Mouse (Mus musculus) heart, embryonic 10.5 days (tissue): ENCODE measurements around the gene Mta2. TPM values are rescaled to one million over a fixed set of nuclear protein-coding genes. Genes with fewer than 3 reads are reported as not detected.
"Not testable (repeated sequence)": the region's sequence is repeated elsewhere in the genome, so short reads cannot be mapped to it uniquely, and the experiment has no call there.

Experiments used
- DNase-seq: peaks from one replicate; pipeline ENCODE4 v3.0.0-alpha.2; 2017; ENCODE audit warnings: low spot score
- H3K27ac ChIP-seq: fragments of 300-500 bp; sonication (generic); 2 replicates; pipeline ENCODE4 v1.5.1; 2016; ENCODE audit warnings: mild to moderate bottlenecking
- H3K27me3 ChIP-seq: fragments of 300-500 bp; sonication (generic); 2 replicates; pipeline ENCODE4 v1.6.1; 2016; ENCODE audit warnings: mild to moderate bottlenecking; ENCODE audit not compliant: poor library complexity, insufficient read depth, severe bottlenecking
- H3K36me3 ChIP-seq: fragments of 300-500 bp; sonication (generic); 2 replicates; pipeline ENCODE4 v1.6.1; 2016; ENCODE audit warnings: mild to moderate bottlenecking, moderate library complexity
- H3K4me1 ChIP-seq: fragments of 300-500 bp; sonication (generic); 2 replicates; pipeline ENCODE4 v1.6.1; 2016; ENCODE audit warnings: mild to moderate bottlenecking
- H3K4me3 ChIP-seq: fragments of 300-500 bp; sonication (generic); 2 replicates; pipeline ENCODE4 v1.5.1; 2016; ENCODE audit warnings: mild to moderate bottlenecking, moderate library complexity
- H3K9me3 ChIP-seq: fragments of 300-500 bp; sonication (generic); 2 replicates; pipeline ENCODE4 v1.6.1; 2016; ENCODE audit warnings: mild to moderate bottlenecking, moderate library complexity
- WGBS: fragments of 180-500 bp; shearing (Covaris S2); methylation state at CpG from one replicate; pipeline ENCODE4 v1.1.7; 2016; 5-methylcytosine and 5-hydroxymethylcytosine counted together
- polyA plus RNA-seq: library from polyadenylated mRNA; unstranded; fragments of >200 nt; fragmentation: Nextera tagmentation; extraction: Ambion mirVana; gene quantifications from 2 replicates; pipeline ENCODE4 v1.2.1, GENCODE M21; 2016

The Mta2 gene
- polyA plus RNA-seq, 1 experiment from 2014 or later: 140 TPM

GRCm38 (mm10) chr19:8962256-8962655, 20.6 kb downstream of the Mta2 start:
- DNase-seq: no peak
- no peaks in the 10 kb centered on the region for H3K9me3 ChIP-seq
- H3K27me3 ChIP-seq: no peaks in the 10 kb centered on the region
- H3K27ac ChIP-seq: no peak overlapping the region
- H3K4me3 ChIP-seq: no peak overlapping the region
- peaks cover 83% of the 10 kb centered on the region for H3K36me3 ChIP-seq
- H3K4me1 ChIP-seq: peaks cover 13% of the 10 kb centered on the region
- 85% methylated on average over 2 of the region's 2 CpGs for whole genome bisulfite sequencing

DNA sequence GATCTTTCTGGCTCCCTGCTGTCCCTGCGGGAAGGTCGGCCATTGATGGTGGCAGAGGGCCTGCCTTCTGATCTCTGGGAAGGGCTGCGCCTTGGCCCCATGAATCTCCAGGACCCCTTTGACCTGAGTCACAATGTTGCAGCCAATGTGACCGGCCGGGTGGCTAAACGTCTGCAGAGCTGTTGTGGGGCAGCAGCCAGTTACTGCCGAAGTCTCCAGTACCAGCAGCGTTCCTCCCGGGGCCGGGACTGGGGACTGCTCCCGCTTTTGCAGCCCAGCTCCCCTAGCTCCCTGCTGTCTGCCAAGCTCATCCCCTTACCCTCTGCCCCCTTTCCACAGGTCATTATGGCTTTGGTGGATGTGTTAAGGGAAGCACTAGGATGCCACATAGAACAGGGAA, 23.4 kb downstream of the Mta2 start:
- Histone ChIP-seq H3K4me1 (peaks cover 19% of the 10 kb centered on the region), H3K9me3 (no peaks in the 10 kb centered on the region), H3K4me3 (no peak overlapping the region; the same call in 1 of the 2 replicates), H3K27ac (no peak overlapping the region), H3K36me3 (peaks cover 76% of the 10 kb centered on the region), H3K27me3 (no peaks in the 10 kb centered on the region)
- 84% methylated on average over 11 of the region's 11 CpGs for WGBS
- no peak for DNase-seq

- Histone ChIP-seq H3K4me3 (peak overlapping the region; percentile 89), H3K9me3 (no peaks in the 10 kb centered on the region), H3K27me3 (no peaks in the 10 kb centered on the region), H3K36me3 (peaks cover 76% of the 10 kb centered on the region), H3K27ac (peak overlapping the region; percentile 92), H3K4me1 (peaks cover 19% of the 10 kb centered on the region)
- DNase-seq: no peak
- 71% methylated on average over 8 of the region's 8 CpGs for WGBS
These were observed 24.1 kb downstream of the Mta2 start for GRCm38 (mm10) chr19:8965771-8966170.

DNA sequence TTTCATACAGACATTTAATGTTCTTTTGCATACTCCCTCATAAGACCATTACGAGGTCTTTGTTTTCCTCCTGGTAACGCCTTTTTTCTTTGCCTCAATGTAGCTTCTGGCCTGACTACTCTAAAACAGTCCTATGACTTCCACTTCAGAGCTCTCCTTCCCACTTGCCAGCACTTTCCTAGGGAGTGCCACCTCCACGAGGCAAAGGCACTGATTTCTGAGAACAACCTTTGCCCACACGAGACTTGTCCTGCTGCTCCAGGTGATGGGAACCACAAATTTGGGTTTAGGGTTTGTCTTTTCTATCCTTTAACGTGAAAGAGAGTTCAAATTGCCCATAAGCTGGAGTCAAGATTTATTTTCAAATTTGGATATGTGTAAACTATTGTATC, 24.5 kb downstream of the Mta2 start:
- no peaks in the 10 kb centered on the region for H3K9me3 ChIP-seq
- 40% methylated on average over 5 of the region's 5 CpGs for WGBS

DNA sequence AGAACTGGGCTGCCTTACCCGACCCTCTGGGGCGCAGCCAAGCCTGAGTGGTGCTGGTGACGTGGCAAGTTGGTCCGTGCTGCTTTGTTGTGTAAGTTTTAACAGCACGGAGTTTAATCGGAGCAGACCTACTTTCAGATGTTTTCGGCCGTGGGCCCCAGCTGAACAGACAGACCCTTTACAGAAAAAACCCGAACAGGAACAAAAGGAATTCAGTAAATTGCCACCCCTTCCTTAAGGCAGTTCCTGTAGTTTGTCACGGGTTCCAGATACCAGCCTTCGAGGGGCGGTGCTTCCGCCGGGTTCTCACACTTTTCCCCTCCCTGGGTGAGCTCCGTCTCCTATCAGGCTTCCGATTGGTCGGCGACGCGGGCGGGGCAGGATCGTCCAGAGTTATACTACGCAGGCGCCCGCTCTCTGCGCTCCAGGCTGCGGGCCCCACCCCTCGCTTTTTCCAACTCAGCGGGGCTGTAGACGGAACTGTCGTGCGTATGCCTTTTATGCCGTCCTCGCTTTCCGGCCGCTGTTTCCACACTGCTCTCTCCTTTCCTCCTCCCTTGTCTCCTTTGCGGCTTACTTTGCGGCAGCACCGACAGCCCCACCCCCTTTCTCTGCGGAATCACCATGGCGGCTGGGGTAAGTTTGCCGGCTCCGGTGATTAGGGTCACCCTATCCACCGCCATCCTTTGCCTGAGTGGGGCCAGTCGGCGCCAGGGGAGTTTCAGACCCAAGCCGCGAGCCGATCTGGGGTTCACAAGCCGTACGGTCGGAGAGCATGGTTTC, 25.1 kb downstream of the Mta2 start, which contains the start of gene Eef1g:
Gene Eef1g (plus strand): TSS at position 452 of the 783 bp plus-strand sequence.
- under 1% methylated on average over 52 of the region's 52 CpGs for WGBS
- H3K4me3 ChIP-seq: peak within 1 kb of the TSS; percentile 89

More for the DNA sequence above, 24.5 kb downstream of the Mta2 start:
- Histone ChIP-seq H3K27me3 (no peaks in the 10 kb centered on the region), H3K27ac (peak overlapping the region; percentile 92), H3K36me3 (peaks cover 76% of the 10 kb centered on the region), H3K4me3 (peak overlapping the region; percentile 89), H3K4me1 (peaks cover 19% of the 10 kb centered on the region)
- DNase-seq: no peak

DNA sequence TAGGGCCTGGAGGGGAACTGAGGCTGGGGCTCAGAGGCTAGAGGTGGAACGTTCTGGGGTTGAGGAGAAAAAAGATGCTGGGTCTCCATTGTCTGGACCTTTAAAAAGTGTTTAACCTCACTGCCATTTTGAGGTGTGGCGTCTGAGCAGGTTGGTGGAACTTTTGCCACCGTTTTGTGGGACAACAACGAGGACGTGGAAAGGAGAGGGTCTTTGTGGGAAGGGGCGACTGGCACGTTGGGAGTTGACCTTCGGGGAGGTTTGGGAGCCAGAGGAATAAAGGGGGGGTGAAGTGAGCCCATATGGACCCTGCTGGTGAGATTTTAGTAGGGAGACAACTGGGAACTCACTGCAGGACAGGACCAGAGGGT, 25.7 kb downstream of the Mta2 start:
- Histone ChIP-seq H3K36me3 (peaks cover 76% of the 10 kb centered on the region), H3K9me3 (no peaks in the 10 kb centered on the region), H3K27ac (peak overlapping the region; percentile 92), H3K4me3 (peak overlapping the region; percentile 89), H3K27me3 (no peaks in the 10 kb centered on the region), H3K4me1 (peaks cover 19% of the 10 kb centered on the region)
- no peak for DNase-seq
- WGBS: 2% methylated on average over 8 of the region's 8 CpGs

More for the DNA sequence above, 25.1 kb downstream of the Mta2 start, which contains the start of gene Eef1g:
- Histone ChIP-seq H3K4me1 (peaks cover 19% of the 10 kb centered on the region), H3K9me3 (no peaks in the 10 kb centered on the region), H3K27ac (peak within 1 kb of the TSS; percentile 92), H3K36me3 (peaks cover 76% of the 10 kb centered on the region), H3K27me3 (no peaks in the 10 kb centered on the region)
- DNase-seq: peak; percentile 100

DNA sequence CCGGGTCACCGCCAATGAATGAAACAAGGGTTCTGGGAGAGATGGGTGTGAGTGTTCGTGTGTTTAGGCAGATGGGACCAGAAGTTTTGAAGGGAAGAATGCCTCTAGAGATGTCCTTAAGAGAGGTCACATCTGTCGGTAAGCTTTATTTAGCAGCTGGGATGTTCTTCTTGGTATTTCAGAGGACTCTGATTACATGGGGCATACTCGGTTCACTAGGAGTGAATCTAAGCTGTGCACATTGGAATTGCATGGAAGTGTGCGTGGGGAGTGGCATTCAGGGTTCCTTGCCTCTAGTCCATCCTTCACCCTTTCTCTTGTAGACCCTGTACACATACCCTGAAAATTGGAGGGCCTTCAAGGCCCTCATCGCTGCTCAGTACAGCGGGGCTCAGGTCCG, 26.2 kb downstream of the Mta2 start:
- Histone ChIP-seq H3K4me3 (peak overlapping the region; percentile 89), H3K36me3 (peaks cover 76% of the 10 kb centered on the region), H3K27me3 (no peaks in the 10 kb centered on the region), H3K27ac (peak overlapping the region; percentile 92), H3K4me1 (peaks cover 19% of the 10 kb centered on the region), H3K9me3 (no peaks in the 10 kb centered on the region)
- no peak for DNase-seq
- 6% methylated on average over 9 of the region's 9 CpGs for WGBS

GRCm38 (mm10) chr19:8972491-8972890, 30.8 kb downstream of the Mta2 start:
- H3K9me3 ChIP-seq, H3K27me3 ChIP-seq, H3K27ac ChIP-seq, H3K4me1 ChIP-seq, DNase-seq, H3K4me3 ChIP-seq: not testable (repeated sequence)
- peaks cover 91% of the 10 kb centered on the region for H3K36me3 ChIP-seq
- WGBS: 88% methylated on average over 8 of the region's 8 CpGs

DNA sequence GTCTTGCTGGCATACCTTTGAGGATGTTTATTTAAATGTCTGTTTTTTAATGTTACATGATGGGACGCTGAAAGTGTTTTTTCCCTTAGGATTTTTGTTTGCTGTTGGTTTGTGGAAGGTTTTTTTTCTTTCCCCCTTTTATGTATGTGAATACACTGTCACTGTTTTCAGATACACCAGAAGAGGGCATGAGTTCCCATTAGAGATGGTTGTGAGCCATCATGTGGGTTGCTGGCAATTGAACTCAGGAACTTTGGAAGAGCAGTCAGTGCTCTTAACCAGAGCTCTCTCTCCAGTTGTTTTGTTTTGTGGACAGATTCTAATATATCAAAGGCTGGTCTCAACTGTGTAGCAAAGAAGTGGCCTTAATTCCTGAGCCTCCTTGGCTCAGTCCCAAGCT, 33.0 kb downstream of the Mta2 start:
- WGBS: 90% methylated on average over 1 of the region's 1 CpGs
- DNase-seq: no peak
- H3K4me1 ChIP-seq: no peaks in the 10 kb centered on the region; the same call in 1 of the 2 replicates
- no peaks in the 10 kb centered on the region for H3K27me3 ChIP-seq
- peaks cover 100% of the 10 kb centered on the region for H3K36me3 ChIP-seq
- no peaks in the 10 kb centered on the region for H3K9me3 ChIP-seq
- no peak overlapping the region for H3K4me3 ChIP-seq
- no peak overlapping the region for H3K27ac ChIP-seq

DNA sequence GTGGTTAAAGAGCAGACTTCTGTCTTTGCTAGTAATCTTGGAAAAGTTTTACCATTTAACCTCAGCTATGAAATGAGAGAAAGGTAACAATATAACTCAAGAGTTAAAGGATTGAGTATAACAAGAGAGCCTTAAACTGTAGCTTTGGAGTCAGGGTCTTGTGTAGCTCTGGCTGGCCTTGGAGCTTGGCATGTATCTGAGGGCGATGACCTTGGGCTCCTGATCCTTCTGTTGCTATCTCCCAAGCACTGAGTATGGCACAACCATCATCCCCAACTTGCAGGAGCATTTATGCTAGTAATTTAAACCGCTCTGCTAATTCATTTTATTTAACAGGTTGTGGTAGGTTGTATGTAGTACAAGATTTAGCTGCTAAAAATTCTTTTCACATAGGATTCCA, 33.8 kb downstream of the Mta2 start:
- no peak overlapping the region for H3K4me3 ChIP-seq
- no peaks in the 10 kb centered on the region for H3K9me3 ChIP-seq
- no peak for DNase-seq
- H3K27ac ChIP-seq: no peak overlapping the region
- peaks cover 3% of the 10 kb centered on the region for H3K4me1 ChIP-seq
- peaks cover 100% of the 10 kb centered on the region for H3K36me3 ChIP-seq
- 95% methylated on average over 2 of the region's 2 CpGs for WGBS
- no peaks in the 10 kb centered on the region for H3K27me3 ChIP-seq

DNA sequence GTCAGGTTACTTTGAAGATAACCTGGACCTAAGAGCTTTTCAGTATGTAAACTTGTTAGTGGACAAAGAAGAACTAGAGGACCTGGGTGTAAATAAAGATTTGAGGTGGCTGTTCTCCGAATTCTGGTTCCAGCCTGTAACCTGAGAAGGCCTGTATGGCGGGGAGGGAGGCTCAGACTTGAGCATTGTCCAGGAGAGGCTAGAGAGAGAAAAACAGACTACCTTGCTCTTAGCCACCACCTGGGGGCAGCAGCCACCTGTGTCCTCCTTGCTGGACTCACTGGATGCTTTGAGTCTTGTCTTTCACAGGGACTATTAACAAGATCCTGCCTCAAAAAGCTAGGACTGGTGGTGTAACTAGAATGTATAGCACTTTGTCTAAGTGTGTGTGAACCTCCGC, 34.9 kb downstream of the Mta2 start:
- H3K36me3 ChIP-seq: peaks cover 96% of the 10 kb centered on the region
- H3K27ac ChIP-seq: no peak overlapping the region
- no peak for DNase-seq
- WGBS: 56% methylated on average over 3 of the region's 3 CpGs
- peaks cover 12% of the 10 kb centered on the region for H3K4me1 ChIP-seq
- H3K27me3 ChIP-seq: no peaks in the 10 kb centered on the region
- H3K9me3 ChIP-seq: no peaks in the 10 kb centered on the region
- H3K4me3 ChIP-seq: no peak overlapping the region

DNA sequence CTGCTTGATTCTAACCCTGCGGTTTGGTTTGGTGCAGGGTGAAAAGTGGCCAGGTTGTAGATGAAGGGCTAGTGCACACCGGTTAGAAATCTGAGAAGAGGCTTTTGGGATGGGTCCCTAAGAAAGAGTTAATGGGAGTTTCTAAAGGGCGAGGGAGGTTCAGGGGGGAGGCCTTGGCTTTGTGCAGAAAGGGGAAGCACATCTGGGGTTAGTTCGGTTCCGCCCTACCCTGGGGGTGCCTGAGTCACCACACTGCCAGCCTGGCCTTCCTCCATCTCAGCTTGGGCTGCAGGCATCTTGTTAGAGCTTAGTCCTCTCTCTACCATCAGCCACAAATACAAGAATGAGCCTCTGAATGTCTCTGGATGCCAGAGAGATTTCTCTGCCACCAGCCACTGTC, 39.1 kb downstream of the Mta2 start:
- Histone ChIP-seq H3K4me1 (peaks cover 54% of the 10 kb centered on the region), H3K27me3 (no peaks in the 10 kb centered on the region), H3K36me3 (peaks cover 54% of the 10 kb centered on the region), H3K27ac (no peak overlapping the region), H3K4me3 (no peak overlapping the region), H3K9me3 (no peaks in the 10 kb centered on the region)
- DNase-seq: no peak
- WGBS: 58% methylated on average over 5 of the region's 5 CpGs

- Histone ChIP-seq H3K9me3 (no peaks in the 10 kb centered on the region), H3K36me3 (peaks cover 45% of the 10 kb centered on the region), H3K4me1 (peaks cover 60% of the 10 kb centered on the region), H3K27me3 (no peaks in the 10 kb centered on the region), H3K27ac (no peak overlapping the region), H3K4me3 (no peak overlapping the region)
- DNase-seq: no peak
- WGBS: 61% methylated on average over 2 of the region's 2 CpGs
These were observed 39.9 kb downstream of the Mta2 start for GRCm38 (mm10) chr19:8981450-8982168.
